Comparison of ENCODE assay signal across 10 mouse cellular contexts in genomic region chr15:27506127-27506886, GRCm38 (mm10). TPM values are rescaled to one million over a fixed set of nuclear protein-coding genes. Genes with fewer than 3 reads are reported as not detected.
DNase-seq lines count a peak whose midpoint lies in the region; ATAC-seq and TF ChIP-seq lines count a peak whose summit lies in the region.
"Had no signal": no experiment of that assay in that cellular context is flagged by ENCODE, and none has a peak within 500 bp of the region (broad histone marks: within the 10 kb centered on the region; RNA-seq: fewer than 3 reads in every experiment).

No protein-coding gene starts in this region.

- H3K4me3 ChIP-seq in heart, adult 2 months: no peak overlapping the region
- H3K4me3 ChIP-seq in midbrain, embryonic 14.5 days (replicated peaks; ENCODE audit: low read depth, low read length): no peak overlapping the region
- H3K4me3 ChIP-seq in midbrain, embryonic 16.5 days (ENCODE audit: low read depth, low read length): no peak overlapping the region
- no peak overlapping the region for H3K4me3 ChIP-seq in liver, embryonic 12.5 days
- H3K4me3 ChIP-seq: hindbrain, embryonic 15.5 days had no signal

- DNase-seq in heart, adult 2 months: no peak
- DNase-seq in heart, postnatal 10 days: no peak
- no peak for DNase-seq in midbrain, embryonic 14.5 days
- DNase-seq in embryo, embryonic 11 days: no peak
- DNase-seq in urinary bladder, adult 2 months (ENCODE audit: low spot score): no peak
- DNase-seq: lung, postnatal 4 days had no signal

- no peak for TF ChIP-seq POLR2A in heart, adult 2 months (IDR thresholded peaks at IDR 0.05; ENCODE audit: insufficient read depth, low read depth, low read length)

- H3K4me1 ChIP-seq in heart, adult 2 months (ENCODE audit: control insufficient read depth, insufficient read depth, low read length): peaks cover 20% of the 10 kb centered on the region
- no peaks in the 10 kb centered on the region; the same call in 1 of the 2 replicates for H3K4me1 ChIP-seq in midbrain, embryonic 14.5 days (ENCODE audit: control insufficient read depth, insufficient read depth, low read length)
- no peaks in the 10 kb centered on the region for H3K4me1 ChIP-seq in midbrain, embryonic 16.5 days (ENCODE audit: control insufficient read depth, insufficient read depth, low read length)
- H3K4me1 ChIP-seq in liver, embryonic 12.5 days: peaks cover 59% of the 10 kb centered on the region

- no peak overlapping the region for H3K4me2 ChIP-seq in midbrain, embryonic 14.5 days (ENCODE audit: low read length)
- H3K4me2 ChIP-seq in midbrain, embryonic 16.5 days (ENCODE audit: low read length): no peak overlapping the region
- peak overlapping the region; percentile 13 for H3K4me2 ChIP-seq in liver, embryonic 12.5 days
- H3K4me2 ChIP-seq: hindbrain, embryonic 15.5 days had no signal

- peak; percentile 46 for ATAC-seq in midbrain, embryonic 14.5 days (ENCODE audit: low FRiP score, low TSS enrichment)
- no peak for ATAC-seq in midbrain, embryonic 16.5 days
- peak; percentile 79 for ATAC-seq in liver, embryonic 12.5 days
- ATAC-seq in megakaryocyte, adult 5-6 weeks (ENCODE audit: poor library complexity, severe bottlenecking): no peak

- TF ChIP-seq CTCF in heart, adult 2 months (IDR thresholded peaks at IDR 0.05): no peak

- WGBS in heart, adult 2 months: 41% methylated on average over 5 of the region's 5 CpGs
- WGBS in midbrain, embryonic 14.5 days: 69% methylated on average over 5 of the region's 5 CpGs
- 66% methylated on average over 5 of the region's 5 CpGs for WGBS in midbrain, embryonic 16.5 days
- 33% methylated on average over 5 of the region's 5 CpGs for WGBS in liver, embryonic 12.5 days (ENCODE audit: insufficient replicate concordance)

- peaks cover 2% of the 10 kb centered on the region; the same call in 1 of the 2 replicates for H3K79me2 ChIP-seq in heart, adult 2 months (replicated peaks; ENCODE audit: control insufficient read depth, insufficient read depth, low read length)

- no peaks in the 10 kb centered on the region for H3K27me3 ChIP-seq in heart, adult 2 months (ENCODE audit: control insufficient read depth, insufficient read depth, low read length)
- H3K27me3 ChIP-seq in midbrain, embryonic 14.5 days (ENCODE audit: control insufficient read depth, insufficient read depth, low read length): no peaks in the 10 kb centered on the region
- no peaks in the 10 kb centered on the region for H3K27me3 ChIP-seq in midbrain, embryonic 16.5 days (ENCODE audit: control insufficient read depth, insufficient read depth, low read depth, low read length)
- H3K27me3 ChIP-seq in liver, embryonic 12.5 days (replicated peaks): no peaks in the 10 kb centered on the region
- H3K27me3 ChIP-seq: hindbrain, embryonic 15.5 days had no signal

- TF ChIP-seq EP300 in heart, adult 2 months (IDR thresholded peaks at IDR 0.05; ENCODE audit: insufficient read depth, low read depth, low read length): no peak

- peak overlapping the region; percentile 81 for H3K27ac ChIP-seq in heart, adult 2 months
- H3K27ac ChIP-seq in midbrain, embryonic 14.5 days (replicated peaks; ENCODE audit: low read depth, low read length): no peak overlapping the region
- no peak overlapping the region for H3K27ac ChIP-seq in midbrain, embryonic 16.5 days (ENCODE audit: low read length)
- H3K27ac ChIP-seq in liver, embryonic 12.5 days: peak overlapping the region; percentile 57
- H3K27ac ChIP-seq: hindbrain, embryonic 15.5 days had no signal

- H3K9me3 ChIP-seq in midbrain, embryonic 14.5 days (ENCODE audit: control insufficient read depth, low read length): no peaks in the 10 kb centered on the region
- no peaks in the 10 kb centered on the region for H3K9me3 ChIP-seq in midbrain, embryonic 16.5 days (replicated peaks; ENCODE audit: control insufficient read depth, low read length, poor library complexity, severe bottlenecking)
- no peaks in the 10 kb centered on the region for H3K9me3 ChIP-seq in liver, embryonic 12.5 days (replicated peaks)
- H3K9me3 ChIP-seq: hindbrain, embryonic 15.5 days had no signal

- intact Hi-C loops in heart, adult 2 months (cut with DNase I): no loop called here
- intact Hi-C loops in heart, postnatal 10 days (cut with DNase I): loop anchor here (5.0 kb wide), 1 partner anchor 36 kb away; no protein-coding TSS in a partner anchor

- peaks cover 14% of the 10 kb centered on the region for H3K36me3 ChIP-seq in heart, adult 2 months (ENCODE audit: control insufficient read depth, insufficient read depth, low read length)
- H3K36me3 ChIP-seq in midbrain, embryonic 14.5 days (ENCODE audit: control insufficient read depth, insufficient read depth, low read length): no peaks in the 10 kb centered on the region
- no peaks in the 10 kb centered on the region for H3K36me3 ChIP-seq in midbrain, embryonic 16.5 days (ENCODE audit: control insufficient read depth, insufficient read depth, low read length)
- H3K36me3 ChIP-seq in liver, embryonic 12.5 days: no peaks in the 10 kb centered on the region; the same call in 1 of the 2 replicates
- H3K36me3 ChIP-seq: hindbrain, embryonic 15.5 days had no signal

- H3K9ac ChIP-seq in heart, adult 2 months (ENCODE audit: low read depth, low read length): no peak overlapping the region
- H3K9ac ChIP-seq in midbrain, embryonic 14.5 days (replicated peaks; ENCODE audit: low read length): no peak overlapping the region
- no peak overlapping the region for H3K9ac ChIP-seq in midbrain, embryonic 16.5 days (ENCODE audit: low read depth, low read length)
- H3K9ac ChIP-seq in liver, embryonic 12.5 days: peak overlapping the region; percentile 10; the same call in 1 of the 2 replicates
- H3K9ac ChIP-seq: hindbrain, embryonic 15.5 days had no signal

RNA-seq across cellular contexts. Expression of gene Ank, which starts 39.8 kb away (rescaled TPM):
- total RNA-seq in heart, adult 2 months (2021): 100 to 1,000 TPM; 196 to 225 TPM
- 176 and 318 TPM in 2 replicates for polyA plus RNA-seq in heart, adult 2 months (2012; rRNA removed)
- 100 to 1,000 TPM; 125 to 149 TPM for total RNA-seq in heart, postnatal 10 days (2021)
- 15.0 and 15.9 TPM in 2 replicates for polyA plus RNA-seq in midbrain, embryonic 14.5 days (2014; fragmentation: Nextera tagmentation; extraction: Ambion mirVana)
- 15.0 and 15.7 TPM in 2 replicates for polyA plus RNA-seq in midbrain, embryonic 16.5 days (2015; fragmentation: Nextera tagmentation; extraction: Ambion mirVana)
- 13.6 and 14.2 TPM in 2 replicates for polyA plus RNA-seq in liver, embryonic 12.5 days (2016; fragmentation: Nextera tagmentation; extraction: Ambion mirVana)
- polyA plus RNA-seq in urinary bladder, adult 2 months (2012; rRNA removed): 53.4 and 62.1 TPM in 2 replicates
- total RNA-seq in megakaryocyte, adult 5-6 weeks (2015): 44.6 and 46.5 TPM in 2 replicates
- 12.7 and 15.5 TPM in 2 replicates for total RNA-seq in megakaryocyte, adult 5-6 weeks (2017)

Comparison
In these comparisons a context has a peak if more than half of its experiments do, and no peak if none do; other contexts are left out.
1. ATAC-seq: peak in midbrain, embryonic 14.5 days (single experiment) and liver, embryonic 12.5 days (single experiment); none in midbrain, embryonic 16.5 days (single experiment) and megakaryocyte, adult 5-6 weeks (single experiment).
2. H3K27ac ChIP-seq: peak in heart, adult 2 months (single experiment) and liver, embryonic 12.5 days (single experiment); none in midbrain, embryonic 14.5 days (single experiment) and midbrain, embryonic 16.5 days (single experiment).